Mouse (Mus musculus): Measurements from ENCODE around the gene Idh2.

GRCm38 (mm10) chr7:80073506-80073905, 41.7 kb downstream of the Idh2 start:
- no peak for TF ChIP-seq CTCF (IDR thresholded peaks at IDR 0.05; ENCODE audit: control insufficient read depth, insufficient read depth, low read length)
- TF ChIP-seq POLR2A (IDR thresholded peaks at IDR 0.05; ENCODE audit: borderline replicate concordance, control insufficient read depth, low read depth, low read length): no peak
